ENCODE assay signal across 9 mouse cellular contexts in genomic region chr4:49321903-49322635, GRCm38 (mm10).
DNase-seq lines count a peak whose midpoint lies in the region; ATAC-seq and TF ChIP-seq lines count a peak whose summit lies in the region.
"Had no signal": no experiment of that assay in that cellular context is flagged by ENCODE, and none has a peak within 500 bp of the region (broad histone marks: within the 10 kb centered on the region; RNA-seq: fewer than 3 reads in every experiment).

No protein-coding gene starts in this region.

- no peak overlapping the region for H3K27ac ChIP-seq in left cerebral cortex, adult 2 months

- peak; percentile 81 for TF ChIP-seq CTCF in left cerebral cortex, adult 2 months (IDR thresholded peaks at IDR 0.05)

- H3K4me3 ChIP-seq in left cerebral cortex, adult 2 months, result no peak overlapping the region
- H3K4me3 ChIP-seq: myocyte had no signal

- no peak for DNase-seq in left cerebral cortex, adult 2 months (ENCODE audit: extremely low spot score in 1 of 2, low spot score in 2 of 2)
- no peak for DNase-seq in left cerebral cortex, postnatal 36 days (ENCODE audit: low spot score in 2 of 2)
- peak; percentile 25 for DNase-seq in MN1 (ENCODE audit: low spot score)
- DNase-seq in lung, postnatal 25 days (ENCODE audit: low spot score), result peak; percentile 0
- no peak for DNase-seq in adrenal gland, postnatal 25 days
- DNase-seq in layer of hippocampus, postnatal 36 days, result no peak
- DNase-seq in urinary bladder, postnatal 10 days (ENCODE audit: low spot score), result no peak

- ATAC-seq in common myeloid progenitor, adult 5-6 weeks (replicated peaks; ENCODE audit: low read depth, poor library complexity, severe bottlenecking), result peak; percentile 72

- intact Hi-C loops in left cerebral cortex, adult 2 months (cut with DNase I), result loop anchor here (1.0 to 5.0 kb wide), 3 partner anchors 170 to 631 kb away; no protein-coding TSS in a partner anchor
- intact Hi-C loops in left cerebral cortex, postnatal 36 days (cut with DNase I), result loop anchor here (5.0 kb wide), 3 partner anchors 170 to 630 kb away; no protein-coding TSS in a partner anchor

Comparison
In these comparisons a context has a peak if more than half of its experiments do, and no peak if none do; other contexts are left out.
1. DNase-seq: peak in MN1 (single experiment) and lung, postnatal 25 days (single experiment); none in left cerebral cortex, adult 2 months (0 of 2), left cerebral cortex, postnatal 36 days (0 of 2), adrenal gland, postnatal 25 days (single experiment), layer of hippocampus, postnatal 36 days (0 of 2) and urinary bladder, postnatal 10 days (single experiment).